Mouse (Mus musculus) lung, embryonic 15.5 days (tissue): ENCODE results near the gene Uhrf2. TPM values are rescaled to one million over a fixed set of nuclear protein-coding genes. Genes with fewer than 3 reads are reported as not detected.

Experiments used
- polyA plus RNA-seq: library from polyadenylated mRNA; unstranded; fragments of >200 nt; fragmentation: Nextera tagmentation; extraction: Ambion mirVana; gene quantifications from 2 replicates; pipeline ENCODE4 v1.2.1, GENCODE M21; 2015

Uhrf2 gene
- polyA plus RNA-seq, 1 experiment from 2014 or later, result 69.2 TPM

Other genes starting within 250 kb of the Uhrf2 start
- 4.1 TPM in 2 replicates for gene 9930021J03Rik, start 224.5 kb upstream of the Uhrf2 start, polyA plus RNA-seq
- 14.2 and 14.4 TPM in 2 replicates for gene Ranbp6, start 217.5 kb upstream of the Uhrf2 start, polyA plus RNA-seq
- 4.7 and 7.1 TPM in 2 replicates for gene Il33, start 105.4 kb upstream of the Uhrf2 start, polyA plus RNA-seq
- not detected in 2 replicates for gene Trpd52l3, start 26.7 kb upstream of the Uhrf2 start, polyA plus RNA-seq
- gene Gldc, start 144.9 kb downstream of the Uhrf2 start, polyA plus RNA-seq, result 0.65 TPM in 2 replicates
- gene Mbl2, start 202.4 kb downstream of the Uhrf2 start, polyA plus RNA-seq, result not detected in 2 replicates